Mouse (Mus musculus) retina, postnatal 7 days (tissue): ENCODE data around the gene Bdh1.
"Not testable (repeated sequence)": the region's sequence is repeated elsewhere in the genome, so short reads cannot be mapped to it uniquely, and the experiment has no call there.

Experiments used
- DNase-seq: peaks from one replicate; pipeline ENCODE4 v3.0.0-alpha.2; 2012; ENCODE audit warnings: low read depth, low spot score

The Bdh1 gene

DNA sequence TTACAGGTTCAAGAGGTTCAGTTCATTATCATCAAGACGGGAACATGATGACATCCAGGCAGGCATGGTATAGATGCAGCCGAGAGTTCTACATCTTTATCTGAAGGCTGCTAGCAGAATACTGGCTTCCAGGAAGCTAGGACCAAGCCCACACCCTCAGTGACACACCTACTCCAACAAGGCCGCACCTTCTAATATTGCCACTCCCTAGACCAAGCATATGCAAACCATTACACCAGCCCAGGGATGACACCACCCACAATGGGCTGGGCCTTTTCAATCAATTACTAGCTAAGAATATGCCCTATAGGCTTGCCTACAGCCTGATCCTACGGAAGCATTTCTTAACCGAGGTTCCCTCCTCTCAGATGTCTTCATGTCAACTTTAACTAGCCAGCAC lies 42.9 kb downstream of the Bdh1 start:
- no peak for DNase-seq

DNA sequence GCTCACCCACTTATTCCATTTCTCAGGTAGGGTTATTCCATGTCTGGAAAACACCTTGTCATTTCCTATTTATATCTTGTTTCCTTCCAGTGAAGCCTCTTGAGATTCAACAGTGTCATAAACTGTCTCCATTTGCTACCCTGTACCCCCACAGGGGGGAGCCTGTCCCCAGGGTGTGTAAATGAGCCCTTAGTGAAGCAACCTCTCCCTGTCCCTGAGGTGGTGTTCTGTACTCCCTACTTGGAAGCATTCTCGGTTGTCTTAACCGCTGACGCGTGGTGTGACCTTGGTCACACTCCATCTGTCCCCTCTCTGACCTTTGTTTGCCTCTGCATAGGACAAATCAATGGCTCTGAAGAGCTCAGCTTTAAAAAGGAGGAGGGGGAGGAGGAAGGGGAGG lies 43.5 kb downstream of the Bdh1 start:
- DNase-seq, result no peak

DNA sequence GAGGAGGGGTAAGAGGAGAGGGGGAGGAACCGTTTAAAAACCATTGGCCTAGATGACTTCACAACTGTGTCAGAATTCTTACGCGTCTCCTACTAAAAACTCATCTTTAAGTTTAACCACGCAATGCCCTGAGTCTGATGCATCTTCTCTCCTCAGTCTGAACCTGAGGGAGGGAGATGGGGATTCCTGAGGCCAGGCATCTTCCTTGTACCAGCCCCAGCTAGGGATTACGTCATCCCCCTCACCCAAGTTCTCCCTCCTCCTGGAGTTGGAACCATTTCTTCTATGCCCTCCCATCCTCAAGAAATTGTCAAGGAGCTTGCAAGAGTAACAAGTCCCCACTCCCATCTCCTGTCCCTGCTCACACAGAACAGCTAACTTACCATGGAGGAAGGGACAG lies 44.0 kb downstream of the Bdh1 start:
- no peak for DNase-seq

DNA sequence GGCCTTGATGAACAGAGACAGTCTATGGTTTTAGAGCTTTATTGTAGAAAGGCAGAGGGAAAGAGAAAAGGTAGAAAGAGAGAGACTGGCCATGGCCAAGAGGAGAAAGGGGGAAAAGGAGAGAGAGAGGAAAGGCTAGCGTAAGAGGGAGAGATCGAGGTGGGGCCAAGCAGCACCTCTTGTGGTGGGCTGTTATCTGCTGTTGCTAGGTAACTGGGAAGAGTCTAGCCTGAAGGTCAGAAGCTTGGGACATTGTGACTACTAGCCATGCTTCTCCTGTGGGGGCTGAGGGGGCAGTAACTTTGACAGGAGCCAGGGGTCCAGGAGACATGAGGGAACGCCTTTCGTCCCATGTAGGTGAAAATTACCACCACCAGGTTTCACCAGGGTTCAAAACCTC lies 48.7 kb downstream of the Bdh1 start:
- not testable (repeated sequence) for DNase-seq

DNA sequence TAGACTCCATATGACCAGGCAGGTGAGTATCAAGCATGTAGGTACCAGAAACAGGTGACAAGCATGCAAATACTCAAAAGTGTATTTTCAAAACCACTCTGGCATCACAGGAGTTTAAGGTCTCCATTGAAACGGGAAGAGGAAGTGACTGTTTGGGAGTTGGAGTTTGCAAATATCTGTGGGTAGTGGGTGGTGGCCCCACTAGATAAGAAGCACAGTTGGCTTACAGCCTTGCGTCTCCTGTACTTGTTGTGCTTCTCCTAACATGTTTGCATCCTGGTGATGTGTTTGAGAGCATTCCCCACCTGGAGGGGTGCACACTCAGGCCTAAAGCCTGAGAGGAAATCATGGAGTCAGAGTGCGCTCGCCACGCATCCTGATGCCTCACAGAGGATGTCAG lies 49.9 kb downstream of the Bdh1 start:
- no peak for DNase-seq

DNA sequence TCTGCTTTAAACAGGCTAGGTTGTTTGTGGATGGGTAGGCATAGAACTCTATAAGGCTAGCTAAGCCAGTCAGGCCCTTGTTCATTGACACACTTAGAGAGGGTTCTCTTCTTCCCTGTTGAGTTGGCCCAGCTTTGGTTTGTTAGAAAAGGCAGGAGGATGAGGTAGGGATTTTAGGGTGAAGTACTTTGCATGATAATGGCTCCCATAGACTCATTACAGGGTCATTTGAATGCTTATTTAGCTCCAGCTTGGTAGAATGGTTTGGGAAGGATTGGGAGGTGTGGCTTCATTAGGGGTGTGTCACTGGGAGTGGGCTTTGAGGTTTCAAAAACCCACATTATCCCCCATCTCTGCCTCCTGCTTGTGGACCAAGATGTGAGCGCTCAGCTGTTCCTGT lies 51.1 kb downstream of the Bdh1 start:
- no peak for DNase-seq

DNA sequence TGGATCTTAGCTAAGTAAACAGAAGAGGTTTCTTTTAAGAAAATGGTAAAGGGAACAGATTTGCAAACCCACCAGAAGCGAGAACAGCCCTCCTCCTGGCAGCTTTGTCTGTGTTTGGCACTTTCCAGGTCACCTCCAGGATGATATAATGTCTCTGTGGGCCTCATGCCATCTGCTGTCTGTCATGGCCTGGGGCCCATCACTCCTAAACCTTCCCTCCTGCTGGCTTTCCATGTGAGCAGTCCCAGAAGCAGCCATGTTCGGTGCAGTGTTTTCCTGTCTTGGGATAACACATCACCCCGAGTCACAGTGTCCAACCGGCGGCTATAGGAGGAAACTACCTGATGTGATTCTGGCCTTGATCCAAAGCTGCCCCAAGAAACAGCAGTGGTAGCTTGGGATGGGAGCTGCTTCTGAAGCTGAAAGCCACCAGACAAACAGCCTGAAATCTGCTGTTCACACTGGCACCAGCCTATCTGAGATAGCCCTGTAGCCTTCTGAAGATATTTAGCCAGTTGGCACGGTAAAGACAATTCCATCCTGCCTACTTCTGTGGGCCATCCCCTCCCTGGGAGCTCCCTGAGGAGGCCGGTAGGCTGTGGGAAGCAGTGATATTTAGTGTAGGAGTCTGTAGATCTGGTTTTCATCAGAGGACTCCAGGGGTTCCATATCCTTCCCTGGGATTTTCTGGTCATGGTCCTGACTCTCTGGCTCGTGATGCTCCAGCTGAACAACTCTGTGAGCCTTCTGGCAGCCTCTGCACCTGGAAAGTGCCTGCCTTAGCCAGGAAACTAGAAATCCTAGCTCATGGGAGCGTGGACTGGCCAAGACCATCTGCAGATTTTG lies 53.3 kb downstream of the Bdh1 start:
- DNase-seq, result no peak

DNA sequence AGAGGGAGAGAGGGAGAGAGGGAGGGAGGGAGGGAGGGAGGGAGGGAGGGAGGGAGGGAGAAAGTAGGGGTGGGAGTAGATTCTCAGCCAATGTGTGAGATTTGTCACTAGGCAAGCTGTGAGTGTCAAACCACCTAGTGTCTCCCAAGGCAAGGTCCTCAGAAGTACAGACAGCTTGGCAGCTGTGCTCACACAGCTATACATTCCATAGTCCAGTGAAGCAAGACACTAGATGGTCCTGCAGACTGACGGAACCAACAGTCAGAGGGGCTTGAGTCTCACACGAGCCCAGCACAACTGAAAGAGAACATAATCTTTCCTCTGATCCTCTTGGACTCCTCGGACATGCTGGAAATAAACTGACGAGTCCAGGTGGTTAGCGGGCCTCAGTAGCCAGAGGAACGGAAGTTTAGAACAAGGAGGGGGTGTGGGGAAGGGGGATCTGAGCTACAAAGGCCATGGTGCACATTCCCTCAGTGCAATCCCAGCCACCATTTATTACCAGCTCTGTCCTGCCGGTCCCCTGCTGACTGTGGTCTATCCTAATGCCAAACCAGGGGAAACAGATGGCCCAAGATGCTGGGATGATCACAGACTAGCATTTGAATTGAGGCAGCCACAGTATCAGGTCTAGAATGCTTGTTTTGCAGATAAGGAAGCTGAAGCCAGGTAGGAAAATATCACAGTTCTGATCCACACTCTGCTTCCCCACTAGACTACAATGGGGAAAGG lies 55.0 kb downstream of the Bdh1 start:
- no peak for DNase-seq

DNA sequence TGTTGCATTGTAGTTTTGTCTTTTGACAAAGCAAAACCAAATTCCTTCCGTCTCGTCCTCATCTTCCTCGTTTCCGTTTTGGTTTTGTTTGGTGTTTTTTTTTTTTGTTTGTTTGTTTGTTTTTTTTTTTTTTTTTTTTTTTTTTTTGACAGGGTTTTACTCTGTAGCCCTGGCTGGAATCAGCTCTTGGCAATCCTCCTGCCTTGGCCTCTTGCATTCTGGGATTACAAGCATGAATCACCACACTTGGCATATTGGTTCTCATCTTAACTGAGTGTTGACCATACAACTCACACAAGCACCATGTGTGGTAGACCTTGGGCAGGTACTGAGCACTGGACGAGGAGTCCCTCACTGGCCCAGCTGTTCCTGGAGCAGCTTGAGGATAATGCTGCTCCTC lies 63.3 kb downstream of the Bdh1 start:
- no peak for DNase-seq

DNA sequence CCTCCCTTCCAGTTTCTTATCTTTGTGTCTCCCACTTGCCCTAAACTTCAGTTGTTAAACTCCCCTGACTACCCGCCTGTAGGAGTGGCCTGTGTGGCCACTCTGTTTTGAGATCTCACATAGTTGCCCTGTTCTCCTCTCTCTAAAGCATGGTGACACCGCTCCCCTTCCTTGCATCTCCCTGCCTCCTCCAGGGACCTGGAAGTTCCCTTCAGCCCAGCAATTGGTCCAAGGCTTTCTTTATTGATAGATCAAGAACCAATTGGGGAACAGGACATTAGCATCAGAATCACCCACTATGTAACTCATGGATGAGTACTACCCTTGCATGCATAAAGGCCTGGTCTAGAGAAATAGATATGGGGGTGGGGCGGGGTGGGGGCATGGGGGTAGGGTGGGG lies 65.2 kb downstream of the Bdh1 start:
- DNase-seq, result no peak

DNA sequence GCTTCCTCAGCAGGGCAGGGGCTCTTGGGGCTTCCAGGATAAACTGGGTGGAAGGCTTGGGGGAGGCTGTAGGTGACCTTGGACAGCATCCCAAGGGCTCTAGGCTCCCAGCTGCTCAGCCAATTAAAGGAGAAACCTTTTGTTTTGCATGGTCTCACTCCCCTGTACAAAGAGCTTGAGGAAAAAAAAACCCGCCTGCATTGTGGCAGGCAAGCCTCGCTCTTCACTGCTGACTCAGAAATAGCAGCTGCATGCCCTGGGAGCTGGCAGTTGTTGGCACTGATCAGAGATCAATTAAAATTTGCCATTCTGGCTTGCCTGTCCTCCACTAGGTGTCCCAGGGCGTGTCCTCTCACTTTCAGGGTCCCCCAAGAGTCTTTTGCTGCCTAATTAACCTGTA lies 67.0 kb downstream of the Bdh1 start:
- no peak for DNase-seq

DNA sequence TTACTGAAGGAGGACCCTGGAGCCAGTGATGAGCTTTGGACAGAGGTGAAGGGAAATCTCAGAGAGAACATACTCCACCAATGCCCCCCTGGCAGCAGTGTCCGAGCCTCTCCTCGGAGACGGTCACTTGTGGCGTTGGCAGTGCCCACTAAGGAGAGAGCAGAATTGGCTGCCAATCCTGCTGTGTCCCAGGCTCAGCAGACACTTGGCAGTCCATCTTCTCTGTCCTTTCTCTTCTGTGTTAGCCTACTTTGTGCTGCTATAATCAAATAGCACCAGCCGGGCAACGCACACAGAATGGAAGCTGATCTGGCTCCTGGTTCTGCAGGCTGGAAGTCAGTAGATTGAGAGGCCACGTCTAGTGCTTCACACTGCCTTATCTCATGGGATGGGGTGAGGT lies 68.9 kb downstream of the Bdh1 start:
- DNase-seq, result no peak

DNA sequence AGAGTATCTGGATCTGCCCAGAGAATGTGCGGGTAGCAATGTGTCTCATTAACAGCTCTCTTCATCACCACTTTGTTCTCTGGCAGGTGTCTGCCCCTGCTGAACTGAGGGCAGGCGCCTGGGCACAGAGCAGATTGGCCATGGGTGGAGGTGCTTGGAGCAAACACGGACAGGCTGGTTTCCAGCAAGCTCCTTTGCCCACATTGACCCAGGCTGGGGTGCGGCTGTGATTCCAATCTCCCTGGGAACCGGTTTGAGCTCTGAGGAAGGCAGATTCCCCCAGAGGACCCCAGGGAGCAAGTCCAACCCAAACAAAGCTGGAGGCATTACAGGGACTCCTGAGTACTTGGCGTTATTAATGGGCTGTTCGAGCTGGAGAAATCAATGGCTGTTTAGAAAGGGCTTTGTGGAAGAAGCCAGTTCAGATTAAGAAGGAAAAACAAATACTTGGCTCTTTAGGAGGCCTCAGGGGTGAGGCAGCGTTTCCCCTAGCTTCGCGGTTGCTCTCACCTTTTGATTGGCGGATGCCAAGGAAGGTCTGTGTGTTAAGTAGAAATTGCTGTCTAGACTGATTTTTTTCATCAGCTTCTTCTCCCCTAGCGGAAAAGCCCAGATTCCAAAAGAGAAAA lies 71.0 kb downstream of the Bdh1 start:
- DNase-seq, result no peak

DNA sequence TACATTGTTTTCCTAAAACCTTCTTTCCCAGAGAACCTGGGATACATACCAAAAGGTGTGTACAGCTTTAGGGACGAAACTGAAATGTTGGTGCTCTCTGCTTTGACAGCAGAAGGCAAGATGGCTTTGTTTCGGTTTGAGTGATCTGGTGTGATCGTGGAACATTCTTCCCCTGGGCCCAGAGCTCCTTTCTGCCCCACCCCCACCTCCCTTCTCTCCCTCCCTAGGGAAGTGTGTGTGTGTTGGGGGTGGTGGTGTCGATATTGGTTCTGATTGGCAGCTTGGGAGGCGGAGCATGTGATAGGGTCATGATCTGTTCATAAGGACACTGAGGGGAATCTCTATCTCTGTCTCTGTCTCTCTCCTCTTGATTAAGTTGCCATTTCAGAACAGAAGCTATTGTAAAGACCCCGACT lies 71.5 kb downstream of the Bdh1 start:
- no peak for DNase-seq

DNA sequence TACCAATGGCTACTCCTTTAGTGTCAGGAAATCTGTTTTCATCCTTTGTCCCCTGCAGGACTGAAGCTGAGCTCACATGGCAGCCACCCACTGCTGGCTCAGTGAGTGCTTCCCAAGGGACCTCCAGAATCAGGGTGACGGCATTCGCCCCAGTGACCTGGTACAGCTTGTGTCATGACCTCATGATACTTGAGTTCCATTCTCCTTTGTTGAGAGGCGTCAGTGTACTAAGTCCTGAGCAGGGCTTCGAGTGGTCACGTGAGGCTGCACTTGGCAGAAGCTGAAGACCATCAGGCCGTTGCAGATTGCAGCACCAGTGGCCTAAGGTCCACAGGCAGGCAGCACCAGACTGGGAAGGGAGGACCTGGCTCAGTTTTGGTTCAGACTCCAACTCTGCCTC lies 71.9 kb downstream of the Bdh1 start:
- no peak for DNase-seq

DNA sequence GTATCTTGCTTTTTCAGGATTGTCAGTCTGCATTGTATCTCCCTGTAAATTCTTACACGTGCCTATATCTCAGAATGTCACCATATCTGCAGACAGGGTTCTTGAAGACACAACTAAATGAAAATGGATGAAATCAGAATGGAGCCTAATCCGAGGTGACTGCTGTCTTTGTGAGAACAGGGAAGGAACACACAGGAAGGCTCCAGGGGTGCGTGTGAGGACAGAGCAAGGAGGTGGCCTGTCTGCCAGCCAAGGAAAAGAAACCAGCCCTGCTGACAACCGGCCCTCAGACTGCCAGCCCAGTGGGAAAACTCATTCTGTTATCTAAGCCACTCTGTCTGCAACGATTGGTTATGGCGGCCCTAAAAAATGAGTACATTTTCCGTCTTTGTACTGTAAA lies 73.3 kb downstream of the Bdh1 start:
- no peak for DNase-seq

DNA sequence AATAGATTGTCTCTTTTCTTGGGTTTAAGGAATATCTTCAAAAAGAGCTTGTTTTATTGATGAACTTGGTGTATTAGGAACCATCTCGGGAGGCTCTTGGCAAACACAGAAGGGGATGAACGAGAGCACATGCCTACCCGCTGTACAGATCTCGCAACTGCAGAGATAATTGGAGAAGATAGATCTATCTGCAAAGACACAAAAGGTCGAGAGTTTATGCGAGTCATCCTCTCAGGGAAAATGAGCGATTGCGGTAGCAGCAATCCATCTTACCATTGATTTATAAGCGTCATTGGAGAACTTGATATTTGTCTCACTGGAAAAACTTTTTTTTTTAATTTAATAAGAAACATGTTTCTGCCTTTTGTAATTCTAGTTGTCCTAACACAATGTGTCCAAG lies 73.7 kb downstream of the Bdh1 start:
- DNase-seq, result no peak

DNA sequence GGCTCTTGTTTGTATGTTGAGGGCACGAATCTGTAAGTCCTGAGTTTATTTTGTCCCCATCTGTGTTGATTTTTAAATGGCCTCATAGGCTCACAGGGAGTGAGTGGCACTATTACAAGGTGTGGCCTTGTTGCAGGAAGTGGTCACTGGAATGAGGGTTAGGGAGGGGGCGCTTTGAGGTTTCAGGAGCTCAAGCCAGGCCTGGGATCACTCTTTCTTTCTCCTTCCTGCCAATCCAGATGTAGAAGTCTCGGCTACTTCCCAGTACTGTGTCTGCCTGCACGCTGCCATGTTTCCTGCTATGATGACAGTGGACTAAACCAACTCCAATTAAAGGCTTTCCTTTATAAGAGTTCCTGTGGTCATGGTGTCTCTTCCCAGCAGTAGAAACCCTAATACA lies 76.3 kb downstream of the Bdh1 start:
- DNase-seq, result no peak

DNA sequence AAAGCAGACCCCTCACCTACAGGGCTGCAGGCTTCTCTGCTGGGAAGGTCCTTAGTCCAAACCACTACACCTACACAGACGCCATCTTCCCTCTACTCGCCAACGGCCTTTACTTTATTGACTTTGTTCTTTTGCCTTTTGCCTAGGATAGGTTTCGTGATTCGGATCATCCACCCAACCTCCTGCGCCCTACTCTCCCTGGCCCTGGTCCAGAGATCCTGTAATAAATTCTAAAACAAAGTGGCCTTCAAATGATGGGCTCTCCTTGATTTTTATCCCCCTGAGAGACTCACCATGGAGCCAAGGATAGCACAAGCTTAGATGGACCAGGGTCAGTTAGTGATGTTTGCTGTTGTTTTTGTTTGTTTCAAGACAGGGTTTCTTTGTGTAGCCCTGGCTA lies 76.9 kb downstream of the Bdh1 start:
- DNase-seq, result no peak

DNA sequence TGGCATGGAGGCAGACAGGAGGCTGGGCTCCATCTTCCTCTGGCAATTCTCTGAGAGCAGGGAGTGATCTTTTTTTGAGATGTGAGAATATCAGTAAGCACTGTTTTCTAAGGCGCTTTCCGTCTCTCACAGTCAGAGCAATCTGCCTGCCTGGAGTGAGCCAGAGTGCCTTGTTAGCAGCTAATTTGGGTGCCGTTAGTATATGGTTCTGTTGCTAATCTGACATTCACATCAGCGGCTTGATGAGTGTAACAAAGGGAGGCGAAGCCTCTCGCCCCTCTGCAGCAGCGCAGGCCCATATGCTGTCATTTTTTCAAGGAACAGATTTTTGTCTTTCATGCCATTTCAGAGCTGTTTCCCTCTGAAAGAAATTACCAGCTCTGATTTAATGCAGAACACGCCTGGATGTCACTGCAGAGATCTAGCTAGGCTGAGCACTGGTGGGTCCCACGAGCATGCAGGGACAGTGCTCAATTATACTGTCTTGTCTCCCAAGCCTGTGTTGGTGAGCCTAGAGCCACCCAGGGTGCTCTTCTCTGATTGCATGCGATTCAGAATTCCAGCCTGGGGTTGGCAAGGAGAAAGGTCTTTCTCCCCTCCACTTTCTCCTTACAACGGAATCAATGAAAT lies 77.7 kb downstream of the Bdh1 start:
- no peak for DNase-seq

DNA sequence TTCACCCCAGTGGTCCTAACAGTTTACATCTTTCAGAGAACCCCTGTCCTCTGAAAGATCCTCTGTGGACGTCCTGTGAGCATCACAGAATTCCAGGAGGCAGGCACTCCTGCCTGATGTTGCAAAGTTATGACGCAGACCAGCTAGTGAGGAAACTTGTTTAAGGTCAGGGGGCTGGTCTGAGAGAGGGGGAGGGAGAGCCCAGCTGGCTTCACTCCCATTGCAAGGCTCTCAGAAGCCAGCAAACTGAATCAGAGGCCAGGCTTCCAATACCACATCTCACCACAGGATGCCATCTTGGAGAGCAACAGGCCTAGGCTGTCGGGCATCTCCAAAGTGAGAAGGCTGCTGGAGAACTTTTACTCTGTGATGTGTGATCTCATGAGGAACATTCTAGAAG lies 78.5 kb downstream of the Bdh1 start:
- DNase-seq, result no peak

DNA sequence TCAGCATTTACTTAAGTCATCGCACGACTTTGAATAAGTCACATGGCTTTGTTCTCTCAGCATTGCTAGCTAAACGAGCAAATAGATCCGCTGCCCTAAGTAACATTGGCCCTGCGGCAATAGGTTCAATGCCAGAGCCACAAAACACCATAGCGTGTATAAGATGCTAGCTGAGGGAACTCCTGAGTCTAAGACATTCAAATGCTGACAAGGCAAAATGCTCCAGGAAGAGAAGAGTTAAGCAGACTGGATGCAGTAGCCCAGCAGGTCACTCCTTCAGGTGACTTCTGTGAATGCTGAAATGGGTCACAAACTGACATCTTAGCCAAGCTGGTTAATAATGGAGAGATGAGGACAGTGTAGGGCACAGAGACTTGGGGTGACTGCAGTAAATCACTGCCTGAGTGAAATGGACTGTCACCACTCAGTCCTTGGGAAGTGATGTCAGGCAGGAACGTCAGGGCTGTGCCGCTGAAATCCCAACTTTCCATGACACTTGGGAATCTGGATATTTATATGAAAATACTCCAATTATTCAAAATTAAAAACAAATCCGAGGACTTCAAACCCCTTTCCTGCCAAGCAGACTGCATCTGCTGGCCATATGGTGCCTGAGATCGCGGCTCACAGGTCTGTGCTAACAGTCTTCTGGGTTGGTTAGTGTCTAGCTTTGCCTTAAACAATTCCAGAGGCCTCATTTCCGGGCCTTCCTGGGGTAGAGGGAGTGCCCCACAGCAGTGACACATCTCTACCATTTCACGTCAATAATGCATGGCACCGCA lies 79.1 kb downstream of the Bdh1 start:
- no peak for DNase-seq
